Mouse (Mus musculus): ENCODE data around the gene Ube2e3. TPM values are rescaled to one million over a fixed set of nuclear protein-coding genes. Genes with fewer than 3 reads are reported as not detected.

Ube2e3 gene
- total RNA-seq, 4 experiments from 2014 or later: 42.7 to 50.7 (median 45.5) TPM

GRCm38 (mm10) chr2:78882743-78883433 is 15.0 kb downstream of the Ube2e3 start:
- DNase-seq (ENCODE audit: low spot score): no peak

GRCm38 (mm10) chr2:78886446-78886845 is 18.5 kb downstream of the Ube2e3 start:
- DNase-seq (ENCODE audit: low spot score): no peak

DNA sequence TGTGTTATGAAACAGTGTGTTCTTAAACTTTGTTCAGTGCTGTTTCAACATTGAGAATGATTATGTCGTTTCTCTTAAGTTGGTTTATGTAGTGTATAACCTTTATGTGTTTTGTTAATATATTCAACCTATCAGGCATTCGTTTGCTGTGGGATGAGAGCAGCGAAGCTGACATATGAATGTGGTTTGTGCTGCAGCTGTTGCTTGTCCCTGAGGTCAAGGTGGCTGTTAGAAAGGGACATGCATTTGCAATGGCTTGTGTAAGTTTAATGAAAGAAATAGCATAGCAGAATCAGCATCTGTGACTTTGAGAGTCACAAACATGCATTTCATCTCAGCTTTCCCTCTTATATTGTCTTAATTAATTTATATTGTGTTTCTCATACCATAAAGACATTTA is 20.3 kb downstream of the Ube2e3 start:
- DNase-seq (ENCODE audit: low spot score): no peak

GRCm38 (mm10) chr2:78895216-78895615 is 27.3 kb downstream of the Ube2e3 start:
- no peak for DNase-seq (ENCODE audit: low spot score)

DNA sequence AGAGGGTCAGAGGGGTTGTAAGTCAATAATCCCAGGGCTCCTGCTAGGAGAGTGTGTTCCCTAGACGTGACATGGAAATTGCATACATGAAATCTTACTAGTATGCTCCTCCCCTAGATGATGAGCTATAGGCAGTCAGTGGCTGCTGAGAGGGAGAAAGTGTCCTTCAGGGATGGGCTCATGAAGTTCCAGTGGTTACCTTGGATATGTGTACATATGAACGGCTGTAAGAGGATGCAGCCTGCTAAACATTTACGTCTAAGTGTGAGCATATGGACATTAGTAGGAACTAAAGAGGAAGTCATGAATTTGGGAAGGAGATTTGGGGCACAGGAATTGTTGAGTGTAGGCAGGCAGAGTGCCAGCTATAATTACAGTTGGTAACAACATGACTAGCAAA is 38.0 kb downstream of the Ube2e3 start:
- no peak for DNase-seq (ENCODE audit: low spot score)

- DNase-seq (ENCODE audit: low spot score): no peak
Measured at GRCm38 (mm10) chr2:78911516-78911915, 43.6 kb downstream of the Ube2e3 start.

DNA sequence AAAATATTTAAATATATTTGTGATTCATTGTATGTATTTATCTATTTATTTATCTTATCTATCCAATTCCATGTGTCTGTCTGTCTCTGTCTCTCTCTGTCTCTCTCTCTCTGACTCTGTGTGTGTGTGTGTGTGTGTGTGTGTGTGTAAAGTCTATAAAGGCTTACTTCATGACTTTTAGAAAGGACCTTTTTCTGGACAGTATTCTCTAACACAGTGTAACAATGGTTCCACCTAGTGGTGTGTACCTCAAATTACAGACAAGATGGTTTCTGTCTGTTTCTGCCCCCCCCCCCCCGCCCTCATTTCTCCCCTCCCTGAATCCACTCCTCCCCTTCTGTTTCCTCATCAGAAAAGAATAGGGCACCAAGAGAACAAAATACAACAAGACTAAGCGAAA is 46.9 kb downstream of the Ube2e3 start:
- no peak for DNase-seq (ENCODE audit: low spot score)

- DNase-seq (ENCODE audit: low spot score): no peak
Measured at GRCm38 (mm10) chr2:78922980-78923674, 55.2 kb downstream of the Ube2e3 start.

GRCm38 (mm10) chr2:78925807-78926206 is 57.9 kb downstream of the Ube2e3 start:
- DNase-seq (ENCODE audit: low spot score): no peak

DNA sequence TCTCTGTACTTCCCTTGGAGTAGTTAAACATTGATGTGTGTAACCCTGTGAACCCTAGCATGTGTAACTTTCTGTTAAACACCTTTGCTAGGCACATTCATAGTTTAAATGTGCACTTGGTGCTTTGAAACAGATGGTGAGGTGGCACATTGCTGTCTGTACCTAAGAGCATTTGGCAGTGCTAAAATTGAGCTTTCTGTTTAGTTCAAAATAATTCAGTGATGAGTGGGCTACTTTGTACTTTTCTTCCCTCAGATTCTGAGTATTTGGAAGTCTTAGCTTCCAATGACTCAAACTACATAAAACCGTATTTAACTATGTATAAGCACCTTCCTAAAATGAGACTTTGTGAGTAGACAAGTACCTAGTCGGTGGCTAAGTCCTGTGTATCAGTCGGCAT is 59.7 kb downstream of the Ube2e3 start:
- DNase-seq (ENCODE audit: low spot score): no peak

DNA sequence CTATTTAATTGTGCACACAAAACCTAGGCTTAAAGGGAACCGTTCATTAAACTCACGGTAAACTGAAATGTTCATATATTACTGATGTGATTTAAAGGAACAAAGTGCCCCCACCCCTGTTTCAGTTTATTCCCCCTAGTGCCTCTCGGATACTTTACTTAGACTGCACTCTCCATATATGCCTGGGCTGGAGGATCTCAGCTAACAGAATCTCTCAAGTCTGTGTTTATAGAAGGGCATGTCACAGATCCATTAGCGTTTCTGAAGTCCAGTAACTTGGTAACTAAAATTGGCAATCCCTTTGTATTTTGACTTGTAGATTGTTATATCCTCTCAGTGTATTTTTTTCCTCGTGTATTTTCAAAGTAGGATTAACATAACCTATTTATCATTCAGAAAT is 60.2 kb downstream of the Ube2e3 start:
- DNase-seq (ENCODE audit: low spot score): no peak

DNA sequence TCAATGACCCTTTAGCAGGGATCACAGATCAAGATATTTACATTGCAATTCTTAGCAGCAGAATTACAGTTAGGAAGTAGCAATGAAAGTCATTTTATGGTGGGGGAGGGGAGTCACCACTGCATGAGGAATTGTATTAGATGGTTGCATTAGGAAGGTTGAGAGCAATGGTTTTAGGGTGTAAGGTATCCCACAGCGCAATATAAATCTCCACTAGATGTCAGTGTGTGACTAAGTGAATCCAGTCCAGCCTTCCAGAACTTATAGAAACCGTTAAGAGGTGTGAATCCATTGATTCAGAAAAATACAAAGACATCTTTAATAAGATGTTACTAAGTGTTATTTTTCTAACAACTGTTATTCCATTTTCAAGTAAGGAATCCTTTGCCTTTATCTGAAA is 63.4 kb downstream of the Ube2e3 start:
- DNase-seq (ENCODE audit: low spot score): no peak

GRCm38 (mm10) chr2:78959451-78959850 is 91.5 kb downstream of the Ube2e3 start:
- DNase-seq (ENCODE audit: low spot score): no peak

DNA sequence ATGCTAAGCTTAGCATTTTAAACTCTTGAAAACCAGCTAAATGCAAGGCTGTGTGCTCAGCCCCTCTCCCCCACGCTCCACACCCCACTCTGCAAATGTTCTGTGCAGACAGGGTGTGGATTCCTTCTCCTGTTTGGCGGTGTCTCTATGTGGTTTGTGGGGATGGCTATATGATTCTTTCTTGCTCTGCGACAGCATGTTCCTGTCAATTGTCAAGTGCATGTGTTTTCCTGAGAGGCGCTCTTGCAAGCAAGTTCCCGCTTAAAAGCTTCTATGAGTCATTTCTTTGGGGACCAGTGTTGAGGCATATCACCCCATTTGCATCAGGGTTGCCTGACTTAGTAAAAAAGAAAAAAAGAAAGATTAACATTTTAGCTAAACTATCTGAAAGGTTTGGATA is 92.4 kb downstream of the Ube2e3 start:
- DNase-seq (ENCODE audit: low spot score): no peak

DNA sequence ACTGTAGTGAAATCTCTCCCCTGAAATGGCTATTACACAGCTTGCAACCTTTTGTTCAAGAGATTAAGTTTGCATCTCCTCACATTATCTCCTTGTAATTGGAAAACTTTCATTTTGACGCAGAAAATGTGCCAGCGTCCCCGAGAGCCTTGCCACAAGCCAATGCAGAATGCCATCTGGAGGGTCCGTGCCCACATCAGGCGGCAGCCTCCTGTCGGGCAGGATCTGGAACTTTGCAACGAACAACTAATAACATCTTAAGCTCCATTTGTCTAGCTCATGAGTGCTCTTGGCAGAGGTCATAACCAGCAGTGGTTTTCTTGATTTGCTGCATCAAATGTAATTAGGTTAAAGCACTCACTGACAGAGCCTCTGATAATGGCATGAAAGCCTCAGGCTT is 93.1 kb downstream of the Ube2e3 start:
- no peak for DNase-seq (ENCODE audit: low spot score)

DNA sequence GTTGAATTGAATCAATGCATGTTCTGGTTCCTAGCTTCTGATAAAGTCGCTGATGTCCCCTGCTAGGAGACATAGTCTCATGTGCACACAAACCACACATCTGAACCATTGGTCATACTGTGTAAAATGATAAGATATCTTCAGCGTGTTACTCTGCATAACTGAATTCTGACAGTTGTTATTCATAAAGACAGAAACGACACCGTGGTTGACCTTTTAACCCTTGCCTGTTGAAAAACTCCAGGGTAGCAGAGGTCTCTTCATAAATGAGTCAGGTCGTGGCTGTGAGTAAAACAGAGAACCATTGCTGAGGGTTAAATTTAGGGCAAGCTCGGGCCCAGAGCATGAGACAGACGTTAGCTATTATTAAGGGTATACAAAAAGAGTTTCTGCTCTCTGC is 93.7 kb downstream of the Ube2e3 start:
- DNase-seq (ENCODE audit: low spot score): no peak

DNA sequence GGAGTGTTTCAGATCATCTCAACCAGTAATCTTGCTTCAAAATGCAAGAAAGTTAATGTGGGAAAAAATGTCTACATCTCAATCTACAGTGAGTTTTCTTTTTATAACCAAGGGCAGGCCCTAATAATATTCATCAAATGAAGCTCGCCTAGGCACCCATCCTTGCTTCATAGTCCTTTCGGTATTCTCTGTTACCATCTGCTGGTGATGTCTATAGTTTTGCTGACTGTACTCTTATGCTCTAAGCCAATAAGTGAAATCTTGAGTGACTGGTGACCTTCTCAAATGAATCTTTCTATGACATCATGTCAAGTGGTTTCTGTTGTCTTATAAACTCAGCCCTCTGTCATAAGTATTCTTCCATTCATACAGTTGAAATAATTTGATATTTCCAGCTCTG is 97.1 kb downstream of the Ube2e3 start:
- no peak for DNase-seq (ENCODE audit: low spot score)

GRCm38 (mm10) chr2:78965396-78965795 is 97.5 kb downstream of the Ube2e3 start:
- no peak for DNase-seq (ENCODE audit: low spot score)

DNA sequence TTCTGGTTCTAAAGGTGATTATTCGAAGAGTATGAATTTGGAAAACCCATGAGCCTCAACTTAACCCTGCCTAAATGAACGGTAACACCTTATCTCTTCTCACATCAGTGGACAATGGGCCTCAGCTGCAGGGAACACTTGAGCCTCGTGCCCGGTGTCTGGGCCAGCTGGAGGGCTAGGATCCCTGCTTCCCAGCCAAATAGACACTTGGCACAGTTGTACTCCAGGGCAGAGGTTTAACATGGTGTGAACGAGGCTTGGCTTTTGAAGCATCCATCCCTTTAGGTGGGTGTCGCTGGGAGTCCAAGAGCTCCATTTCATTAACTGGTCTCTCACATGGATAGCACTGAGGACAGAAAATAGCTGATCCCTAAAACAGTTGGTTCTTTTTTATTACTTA is 102.2 kb downstream of the Ube2e3 start:
- DNase-seq (ENCODE audit: low spot score): no peak

All from heart, adult 8-10 months (tissue).